Mouse (Mus musculus): ENCODE measurements at regions not wholly inside any gene's neighbourhood (a gene's known extent, or its start where the extent isn't known, plus 50 kb on each side); places are given as distances from the start of the nearest gene placed in this dataset.

GRCm38 (mm10) chr10:111903956-111904355, 68.5 kb upstream of the Krr1 start:
- Histone ChIP-seq H3K27me3 (ENCODE audit: control insufficient read depth, insufficient read depth, low read length) (no peaks in the 10 kb centered on the region), H3K36me3 (ENCODE audit: control insufficient read depth, insufficient read depth, low read length) (no peaks in the 10 kb centered on the region), H3K27ac (ENCODE audit: low read depth, low read length) (no peak overlapping the region), H3K4me3 (ENCODE audit: low read depth, low read length) (no peak overlapping the region), H3K9ac (ENCODE audit: low read depth, low read length) (no peak overlapping the region), H3K4me1 (replicated peaks; ENCODE audit: control insufficient read depth, insufficient read depth, low read length) (no peaks in the 10 kb centered on the region), H3K4me2 (replicated peaks; ENCODE audit: low read depth, low read length) (no peak overlapping the region), H3K9me3 (ENCODE audit: control insufficient read depth, low read length) (no peaks in the 10 kb centered on the region)
- 94% methylated on average over 8 of the region's 8 CpGs for WGBS
- DNase-seq (ENCODE audit: low spot score) (no peak), ATAC-seq (ENCODE audit: low FRiP score) (no peak)

GRCm38 (mm10) chr10:111907836-111908235, 64.6 kb upstream of the Krr1 start:
- H3K4me3 ChIP-seq (ENCODE audit: low read depth, low read length): no peak overlapping the region
- no peaks in the 10 kb centered on the region for H3K4me1 ChIP-seq (replicated peaks; ENCODE audit: control insufficient read depth, insufficient read depth, low read length)
- no peak overlapping the region for H3K27ac ChIP-seq (ENCODE audit: low read depth, low read length)
- H3K9me3 ChIP-seq (ENCODE audit: control insufficient read depth, low read length): no peaks in the 10 kb centered on the region
- H3K9ac ChIP-seq (ENCODE audit: low read depth, low read length): no peak overlapping the region
- no peak for DNase-seq (ENCODE audit: low spot score)
- no peaks in the 10 kb centered on the region for H3K36me3 ChIP-seq (ENCODE audit: control insufficient read depth, insufficient read depth, low read length)
- no peak for ATAC-seq (ENCODE audit: low FRiP score)
- H3K27me3 ChIP-seq (ENCODE audit: control insufficient read depth, insufficient read depth, low read length): no peaks in the 10 kb centered on the region
- 86% methylated on average over 5 of the region's 5 CpGs for WGBS
- H3K4me2 ChIP-seq (replicated peaks; ENCODE audit: low read depth, low read length): no peak overlapping the region

- WGBS: 86% methylated on average over 6 of the region's 6 CpGs
- no peak for ATAC-seq (ENCODE audit: low FRiP score)
- Histone ChIP-seq H3K9me3 (ENCODE audit: control insufficient read depth, low read length) (no peaks in the 10 kb centered on the region), H3K4me3 (ENCODE audit: low read depth, low read length) (no peak overlapping the region), H3K27me3 (ENCODE audit: control insufficient read depth, insufficient read depth, low read length) (no peaks in the 10 kb centered on the region), H3K9ac (ENCODE audit: low read depth, low read length) (no peak overlapping the region), H3K36me3 (ENCODE audit: control insufficient read depth, insufficient read depth, low read length) (no peaks in the 10 kb centered on the region), H3K4me2 (replicated peaks; ENCODE audit: low read depth, low read length) (no peak overlapping the region), H3K27ac (ENCODE audit: low read depth, low read length) (no peak overlapping the region), H3K4me1 (replicated peaks; ENCODE audit: control insufficient read depth, insufficient read depth, low read length) (no peaks in the 10 kb centered on the region)
- DNase-seq (ENCODE audit: low spot score): no peak
These were observed 59.9 kb upstream of the Krr1 start for GRCm38 (mm10) chr10:111912561-111912960.

- H3K4me3 ChIP-seq (ENCODE audit: low read depth, low read length): no peak overlapping the region
- WGBS: 74% methylated on average over 20 of the region's 20 CpGs
These were observed 59.2 kb upstream of the Krr1 start for GRCm38 (mm10) chr10:111913066-111913785.

GRCm38 (mm10) chr10:111914231-111914630, 58.2 kb upstream of the Krr1 start:
- ATAC-seq (ENCODE audit: low FRiP score): no peak
- Histone ChIP-seq H3K9me3 (ENCODE audit: control insufficient read depth, low read length) (no peaks in the 10 kb centered on the region), H3K4me3 (ENCODE audit: low read depth, low read length) (no peak overlapping the region), H3K27me3 (ENCODE audit: control insufficient read depth, insufficient read depth, low read length) (no peaks in the 10 kb centered on the region), H3K36me3 (ENCODE audit: control insufficient read depth, insufficient read depth, low read length) (no peaks in the 10 kb centered on the region), H3K27ac (ENCODE audit: low read depth, low read length) (no peak overlapping the region), H3K4me2 (replicated peaks; ENCODE audit: low read depth, low read length) (no peak overlapping the region), H3K4me1 (replicated peaks; ENCODE audit: control insufficient read depth, insufficient read depth, low read length) (no peaks in the 10 kb centered on the region), H3K9ac (ENCODE audit: low read depth, low read length) (no peak overlapping the region)
- 86% methylated on average over 4 of the region's 4 CpGs for WGBS
- DNase-seq (ENCODE audit: low spot score): no peak

More at GRCm38 (mm10) chr10:111913066-111913785, 59.2 kb upstream of the Krr1 start:
- DNase-seq (ENCODE audit: low spot score) (no peak), ATAC-seq (ENCODE audit: low FRiP score) (no peak)
- no peak overlapping the region for H3K27ac ChIP-seq (ENCODE audit: low read depth, low read length)
- H3K36me3 ChIP-seq (ENCODE audit: control insufficient read depth, insufficient read depth, low read length): no peaks in the 10 kb centered on the region
- H3K9me3 ChIP-seq (ENCODE audit: control insufficient read depth, low read length): no peaks in the 10 kb centered on the region
- no peak overlapping the region for H3K9ac ChIP-seq (ENCODE audit: low read depth, low read length)
- no peak overlapping the region for H3K4me2 ChIP-seq (replicated peaks; ENCODE audit: low read depth, low read length)
- no peaks in the 10 kb centered on the region for H3K27me3 ChIP-seq (ENCODE audit: control insufficient read depth, insufficient read depth, low read length)
- H3K4me1 ChIP-seq (replicated peaks; ENCODE audit: control insufficient read depth, insufficient read depth, low read length): no peaks in the 10 kb centered on the region

GRCm38 (mm10) chr10:111918071-111918507, 54.4 kb upstream of the Krr1 start:
- Histone ChIP-seq H3K4me1 (replicated peaks; ENCODE audit: control insufficient read depth, insufficient read depth, low read length) (no peaks in the 10 kb centered on the region), H3K9ac (ENCODE audit: low read depth, low read length) (no peak overlapping the region), H3K36me3 (ENCODE audit: control insufficient read depth, insufficient read depth, low read length) (no peaks in the 10 kb centered on the region), H3K27me3 (ENCODE audit: control insufficient read depth, insufficient read depth, low read length) (no peaks in the 10 kb centered on the region), H3K27ac (ENCODE audit: low read depth, low read length) (no peak overlapping the region), H3K4me3 (ENCODE audit: low read depth, low read length) (no peak overlapping the region), H3K9me3 (ENCODE audit: control insufficient read depth, low read length) (no peaks in the 10 kb centered on the region), H3K4me2 (replicated peaks; ENCODE audit: low read depth, low read length) (no peak overlapping the region)
- DNase-seq (ENCODE audit: low spot score) (no peak), ATAC-seq (ENCODE audit: low FRiP score) (no peak)
- 31% methylated on average over 3 of the region's 3 CpGs for WGBS

- no peak overlapping the region for H3K4me2 ChIP-seq (replicated peaks; ENCODE audit: low read depth, low read length)
- H3K4me1 ChIP-seq (replicated peaks; ENCODE audit: control insufficient read depth, insufficient read depth, low read length): no peaks in the 10 kb centered on the region
- no peaks in the 10 kb centered on the region for H3K9me3 ChIP-seq (ENCODE audit: control insufficient read depth, low read length)
- H3K27me3 ChIP-seq (ENCODE audit: control insufficient read depth, insufficient read depth, low read length): no peaks in the 10 kb centered on the region
- WGBS: 86% methylated on average over 2 of the region's 2 CpGs
- no peaks in the 10 kb centered on the region for H3K36me3 ChIP-seq (ENCODE audit: control insufficient read depth, insufficient read depth, low read length)
- H3K27ac ChIP-seq (ENCODE audit: low read depth, low read length): no peak overlapping the region
- DNase-seq (ENCODE audit: low spot score) (no peak), ATAC-seq (ENCODE audit: low FRiP score) (no peak)
- H3K9ac ChIP-seq (ENCODE audit: low read depth, low read length): no peak overlapping the region
- H3K4me3 ChIP-seq (ENCODE audit: low read depth, low read length): no peak overlapping the region
These were observed 53.0 kb upstream of the Krr1 start for GRCm38 (mm10) chr10:111919475-111919874.

GRCm38 (mm10) chr10:111921492-111921891, 51.0 kb upstream of the Krr1 start:
- ATAC-seq (ENCODE audit: low FRiP score) (no peak), DNase-seq (ENCODE audit: low spot score) (no peak)
- Histone ChIP-seq H3K27ac (ENCODE audit: low read depth, low read length) (no peak overlapping the region), H3K4me1 (replicated peaks; ENCODE audit: control insufficient read depth, insufficient read depth, low read length) (no peaks in the 10 kb centered on the region), H3K4me3 (ENCODE audit: low read depth, low read length) (no peak overlapping the region), H3K4me2 (replicated peaks; ENCODE audit: low read depth, low read length) (no peak overlapping the region), H3K9me3 (ENCODE audit: control insufficient read depth, low read length) (no peaks in the 10 kb centered on the region), H3K36me3 (ENCODE audit: control insufficient read depth, insufficient read depth, low read length) (no peaks in the 10 kb centered on the region), H3K9ac (ENCODE audit: low read depth, low read length) (no peak overlapping the region), H3K27me3 (ENCODE audit: control insufficient read depth, insufficient read depth, low read length) (no peaks in the 10 kb centered on the region)
- 87% methylated on average over 9 of the region's 9 CpGs for WGBS

Measured in hindbrain, embryonic 11.5 days (tissue).